Mouse (Mus musculus): ENCODE results near the gene Ptpn3. TPM values are rescaled to one million over a fixed set of nuclear protein-coding genes. Genes with fewer than 3 reads are reported as not detected.
A peak's percentile ranks its signal among the peaks of the same experiment; 100 is the strongest.

The Ptpn3 gene
- polyA plus RNA-seq, 1 experiment: 15.2 TPM

DNA sequence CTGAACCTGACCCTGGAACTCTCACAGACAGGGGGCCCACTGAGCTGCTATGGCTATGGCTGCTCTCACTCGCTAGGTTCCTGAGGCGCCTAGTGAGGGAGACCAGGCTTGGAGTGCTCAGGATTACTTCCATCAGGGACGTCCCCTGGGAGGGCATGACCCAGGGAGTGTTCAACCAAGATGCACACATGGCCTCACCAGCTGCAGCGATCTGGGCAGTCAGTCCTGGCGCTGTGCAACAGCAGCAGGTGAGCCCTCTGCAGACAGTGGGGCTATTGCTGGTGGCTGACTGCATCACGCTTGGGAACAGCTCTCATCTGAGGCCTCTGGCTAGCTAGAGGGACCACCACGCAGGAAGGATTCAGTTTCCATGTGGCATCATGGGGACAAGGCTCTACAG, 63.5 kb downstream of the Ptpn3 start:
- Histone ChIP-seq H3K27ac (ENCODE audit: insufficient read depth, low read depth, low read length) (no peak overlapping the region), H3K4me3 (ENCODE audit: low read depth, low read length) (no peak overlapping the region), H3K4me1 (ENCODE audit: control insufficient read depth, insufficient read depth, insufficient read length, low read length) (peaks cover 14% of the 10 kb centered on the region; the same call in 1 of the 2 replicates), H3K27me3 (ENCODE audit: control insufficient read depth, insufficient read depth, low read length) (no peaks in the 10 kb centered on the region), H3K36me3 (ENCODE audit: control insufficient read depth, insufficient read depth, low read length) (peaks cover 20% of the 10 kb centered on the region)
- no peak for TF ChIP-seq POLR2A (IDR thresholded peaks at IDR 0.05; ENCODE audit: low read depth, low read length)
- no peak for TF ChIP-seq CTCF (IDR thresholded peaks at IDR 0.05; ENCODE audit: extremely low read depth, insufficient read length, insufficient replicate concordance, low read depth, low read length)
- WGBS: 90% methylated on average over 7 of the region's 7 CpGs

- TF ChIP-seq CTCF (IDR thresholded peaks at IDR 0.05; ENCODE audit: extremely low read depth, insufficient read length, insufficient replicate concordance, low read depth, low read length): no peak
- TF ChIP-seq POLR2A (IDR thresholded peaks at IDR 0.05; ENCODE audit: low read depth, low read length): no peak
- peak overlapping the region; percentile 70 for H3K27ac ChIP-seq (ENCODE audit: insufficient read depth, low read depth, low read length)
- peaks cover 20% of the 10 kb centered on the region for H3K4me1 ChIP-seq (ENCODE audit: control insufficient read depth, insufficient read depth, insufficient read length, low read length)
- no peaks in the 10 kb centered on the region for H3K27me3 ChIP-seq (ENCODE audit: control insufficient read depth, insufficient read depth, low read length)
- peaks cover 25% of the 10 kb centered on the region for H3K36me3 ChIP-seq (ENCODE audit: control insufficient read depth, insufficient read depth, low read length)
- WGBS: 43% methylated on average over 5 of the region's 5 CpGs
- H3K4me3 ChIP-seq (ENCODE audit: low read depth, low read length): no peak overlapping the region
Observed at GRCm38 (mm10) chr4:57236513-57236912, 65.1 kb downstream of the Ptpn3 start.

DNA sequence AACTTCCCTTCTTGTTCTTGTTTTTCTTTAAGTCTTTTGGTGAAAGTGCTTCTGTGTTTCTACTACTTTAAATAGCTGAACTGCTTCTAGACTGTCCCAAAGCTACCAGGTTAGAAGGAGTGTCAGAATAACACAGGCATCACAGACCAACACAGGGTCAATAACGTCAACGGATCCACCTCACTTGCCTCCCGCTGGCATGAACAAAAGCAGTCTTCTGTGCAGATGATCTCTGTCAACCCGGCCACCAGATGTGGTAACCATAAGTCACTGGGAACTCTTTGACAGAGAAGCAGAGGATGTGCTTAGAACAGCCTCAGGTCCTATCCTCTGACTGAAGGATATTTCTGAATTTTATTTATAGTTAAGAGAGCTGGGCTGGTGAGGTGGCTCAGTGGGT, 65.9 kb downstream of the Ptpn3 start:
- Histone ChIP-seq H3K4me1 (ENCODE audit: control insufficient read depth, insufficient read depth, insufficient read length, low read length) (peaks cover 20% of the 10 kb centered on the region), H3K4me3 (ENCODE audit: low read depth, low read length) (no peak overlapping the region), H3K36me3 (ENCODE audit: control insufficient read depth, insufficient read depth, low read length) (peaks cover 30% of the 10 kb centered on the region), H3K27me3 (ENCODE audit: control insufficient read depth, insufficient read depth, low read length) (no peaks in the 10 kb centered on the region), H3K27ac (ENCODE audit: insufficient read depth, low read depth, low read length) (0 out of 2 replicates have a peak overlapping the region, but pooled peaks have one; percentile 34)
- 92% methylated on average over 4 of the region's 4 CpGs for WGBS
- no peak for TF ChIP-seq CTCF (IDR thresholded peaks at IDR 0.05; ENCODE audit: extremely low read depth, insufficient read length, insufficient replicate concordance, low read depth, low read length)
- TF ChIP-seq POLR2A (IDR thresholded peaks at IDR 0.05; ENCODE audit: low read depth, low read length): no peak

DNA sequence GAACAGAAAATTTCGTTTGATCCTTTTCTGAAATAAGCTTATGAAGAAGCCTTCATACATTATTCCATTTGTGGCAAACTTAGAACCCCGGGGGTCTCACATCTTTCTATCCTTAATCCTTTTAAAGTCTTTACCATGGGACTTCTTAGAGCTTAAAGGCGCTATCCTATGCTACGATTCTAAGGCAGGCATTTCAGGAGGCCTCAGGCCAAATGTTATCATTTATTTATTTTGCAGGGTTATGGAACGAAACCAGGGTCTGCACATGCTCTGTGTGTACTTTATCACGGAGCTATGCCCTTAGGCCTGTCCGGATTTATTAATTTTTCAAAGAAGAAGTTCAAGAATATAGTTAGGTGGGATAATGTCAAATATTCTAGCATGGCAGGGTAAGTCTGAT, 67.3 kb downstream of the Ptpn3 start:
- H3K27ac ChIP-seq (ENCODE audit: insufficient read depth, low read depth, low read length): no peak overlapping the region; the same call in 1 of the 2 replicates
- H3K4me3 ChIP-seq (ENCODE audit: low read depth, low read length): no peak overlapping the region
- H3K27me3 ChIP-seq (ENCODE audit: control insufficient read depth, insufficient read depth, low read length): no peaks in the 10 kb centered on the region
- WGBS: 90% methylated on average over 7 of the region's 7 CpGs
- H3K36me3 ChIP-seq (ENCODE audit: control insufficient read depth, insufficient read depth, low read length): peaks cover 34% of the 10 kb centered on the region
- H3K4me1 ChIP-seq (ENCODE audit: control insufficient read depth, insufficient read depth, insufficient read length, low read length): peaks cover 14% of the 10 kb centered on the region
- no peak for TF ChIP-seq CTCF (IDR thresholded peaks at IDR 0.05; ENCODE audit: extremely low read depth, insufficient read length, insufficient replicate concordance, low read depth, low read length)
- TF ChIP-seq POLR2A (IDR thresholded peaks at IDR 0.05; ENCODE audit: low read depth, low read length): no peak

- TF ChIP-seq POLR2A (IDR thresholded peaks at IDR 0.05; ENCODE audit: low read depth, low read length) (no peak), CTCF (IDR thresholded peaks at IDR 0.05; ENCODE audit: extremely low read depth, insufficient read length, insufficient replicate concordance, low read depth, low read length) (no peak)
- 87% methylated on average over 8 of the region's 8 CpGs for WGBS
- Histone ChIP-seq H3K36me3 (ENCODE audit: control insufficient read depth, insufficient read depth, low read length) (peaks cover 36% of the 10 kb centered on the region), H3K27ac (ENCODE audit: insufficient read depth, low read depth, low read length) (peak overlapping the region; percentile 32), H3K27me3 (ENCODE audit: control insufficient read depth, insufficient read depth, low read length) (no peaks in the 10 kb centered on the region), H3K4me3 (ENCODE audit: low read depth, low read length) (no peak overlapping the region), H3K4me1 (ENCODE audit: control insufficient read depth, insufficient read depth, insufficient read length, low read length) (peaks cover 10% of the 10 kb centered on the region)
Observed at GRCm38 (mm10) chr4:57232439-57232838, 69.2 kb downstream of the Ptpn3 start.

- no peak overlapping the region for H3K4me3 ChIP-seq (ENCODE audit: low read depth, low read length)
- no peak overlapping the region for H3K27ac ChIP-seq (ENCODE audit: insufficient read depth, low read depth, low read length)
- peaks cover 7% of the 10 kb centered on the region for H3K4me1 ChIP-seq (ENCODE audit: control insufficient read depth, insufficient read depth, insufficient read length, low read length)
- TF ChIP-seq POLR2A (IDR thresholded peaks at IDR 0.05; ENCODE audit: low read depth, low read length) (no peak), CTCF (IDR thresholded peaks at IDR 0.05; ENCODE audit: extremely low read depth, insufficient read length, insufficient replicate concordance, low read depth, low read length) (no peak)
- peaks cover 37% of the 10 kb centered on the region for H3K36me3 ChIP-seq (ENCODE audit: control insufficient read depth, insufficient read depth, low read length)
- H3K27me3 ChIP-seq (ENCODE audit: control insufficient read depth, insufficient read depth, low read length): no peaks in the 10 kb centered on the region
- WGBS: 40% methylated on average over 9 of the region's 9 CpGs
Observed at GRCm38 (mm10) chr4:57231323-57231722, 70.3 kb downstream of the Ptpn3 start.

- no peak for TF ChIP-seq CTCF (IDR thresholded peaks at IDR 0.05; ENCODE audit: extremely low read depth, insufficient read length, insufficient replicate concordance, low read depth, low read length)
- no peak for TF ChIP-seq POLR2A (IDR thresholded peaks at IDR 0.05; ENCODE audit: low read depth, low read length)
- Histone ChIP-seq H3K27ac (ENCODE audit: insufficient read depth, low read depth, low read length) (no peak overlapping the region), H3K27me3 (ENCODE audit: control insufficient read depth, insufficient read depth, low read length) (no peaks in the 10 kb centered on the region), H3K4me3 (ENCODE audit: low read depth, low read length) (no peak overlapping the region), H3K36me3 (ENCODE audit: control insufficient read depth, insufficient read depth, low read length) (peaks cover 40% of the 10 kb centered on the region), H3K4me1 (ENCODE audit: control insufficient read depth, insufficient read depth, insufficient read length, low read length) (peaks cover 7% of the 10 kb centered on the region)
- 91% methylated on average over 7 of the region's 7 CpGs for WGBS
Observed at GRCm38 (mm10) chr4:57230341-57230740, 71.3 kb downstream of the Ptpn3 start.
